Mouse (Mus musculus): Measurements from ENCODE around the gene Pcsk5. TPM values are rescaled to one million over a fixed set of nuclear protein-coding genes. Genes with fewer than 3 reads are reported as not detected.

Pcsk5 gene
- polyA plus RNA-seq, 1 experiment = not detected

GRCm38 (mm10) chr19:17732676-17733277, 104.7 kb downstream of the Pcsk5 start:
- H3ac ChIP-seq (ENCODE audit: control insufficient read depth, insufficient read length) = no peak overlapping the region
- H3K36me3 ChIP-seq (ENCODE audit: control insufficient read depth, insufficient read depth) = no peaks in the 10 kb centered on the region
- no peak for TF ChIP-seq SRF (IDR thresholded peaks at IDR 0.05; ENCODE audit: control insufficient read depth, insufficient read length, low read depth)
- TF ChIP-seq MAX (IDR thresholded peaks at IDR 0.05; ENCODE audit: low read depth) = no peak
- TF ChIP-seq USF1 (IDR thresholded peaks at IDR 0.05; ENCODE audit: low read depth) = no peak
- TF ChIP-seq TCF12 (IDR thresholded peaks at IDR 0.05; ENCODE audit: insufficient read depth, poor library complexity, severe bottlenecking) = no peak
- TF ChIP-seq TCF3 (IDR thresholded peaks at IDR 0.05; ENCODE audit: insufficient read length, low read depth) = no peak
- no peak for TF ChIP-seq MYOG (IDR thresholded peaks at IDR 0.05; ENCODE audit: control insufficient read depth in 1 of 3, insufficient read depth in 1 of 3, insufficient read length in 2 of 3, low read depth in 2 of 3)
- TF ChIP-seq E2F4 (IDR thresholded peaks at IDR 0.05; ENCODE audit: insufficient read depth) = no peak
- no peak overlapping the region for H3K4me2 ChIP-seq (ENCODE audit: low read depth)
- no peaks in the 10 kb centered on the region for H3K27me3 ChIP-seq (ENCODE audit: control insufficient read depth, insufficient read depth, insufficient read length)
- H3K79me2 ChIP-seq (ENCODE audit: control insufficient read depth, insufficient read depth) = no peaks in the 10 kb centered on the region
- H3K4me3 ChIP-seq = no peak overlapping the region

DNA sequence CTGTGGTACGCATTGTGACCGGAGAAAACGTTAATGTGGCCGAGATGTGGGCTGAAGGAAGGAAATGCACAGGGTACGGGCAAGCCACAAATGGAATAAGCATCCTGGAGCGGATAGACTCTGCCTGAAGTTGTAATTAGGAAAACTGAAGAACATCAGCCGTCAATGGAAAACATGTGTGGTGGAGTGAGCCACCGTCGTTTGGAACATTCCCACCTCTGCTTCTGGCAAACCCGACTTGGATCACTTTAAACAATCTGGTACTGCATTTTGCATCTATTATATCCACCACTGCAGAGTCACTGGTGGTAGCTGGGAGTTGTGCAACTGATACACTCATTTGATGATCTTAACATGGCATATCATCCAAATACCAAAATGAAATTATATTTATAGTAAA, 120.4 kb downstream of the Pcsk5 start:
- Histone ChIP-seq H3K27me3 (ENCODE audit: control insufficient read depth, insufficient read depth, insufficient read length) (no peaks in the 10 kb centered on the region), H3K79me2 (ENCODE audit: control insufficient read depth, insufficient read depth) (no peaks in the 10 kb centered on the region), H3K4me3 (no peak overlapping the region), H3ac (ENCODE audit: control insufficient read depth, insufficient read length) (no peak overlapping the region), H3K36me3 (ENCODE audit: control insufficient read depth, insufficient read depth) (no peaks in the 10 kb centered on the region), H3K4me2 (ENCODE audit: low read depth) (no peak overlapping the region)
- no peak for TF ChIP-seq E2F4 (IDR thresholded peaks at IDR 0.05; ENCODE audit: insufficient read depth)
- TF ChIP-seq CEBPB (IDR thresholded peaks at IDR 0.05; ENCODE audit: insufficient read depth, poor library complexity, severe bottlenecking) = no peak
- TF ChIP-seq POLR2AphosphoS2 (IDR thresholded peaks at IDR 0.05; ENCODE audit: insufficient read length, low read depth) = no peak
- TF ChIP-seq POLR2A (IDR thresholded peaks at IDR 0.05; ENCODE audit: insufficient read length, low read depth) = no peak
- TF ChIP-seq REST (IDR thresholded peaks at IDR 0.05; ENCODE audit: insufficient read depth, insufficient read length) = no peak
- no peak for TF ChIP-seq TCF12 (IDR thresholded peaks at IDR 0.05; ENCODE audit: insufficient read depth, poor library complexity, severe bottlenecking)
- TF ChIP-seq USF1 (IDR thresholded peaks at IDR 0.05; ENCODE audit: low read depth) = no peak
- TF ChIP-seq MAX (IDR thresholded peaks at IDR 0.05; ENCODE audit: low read depth) = no peak
- TF ChIP-seq MYOG (IDR thresholded peaks at IDR 0.05; ENCODE audit: control insufficient read depth in 1 of 3, insufficient read depth in 1 of 3, insufficient read length in 2 of 3, low read depth in 2 of 3) = no peak
- TF ChIP-seq SRF (IDR thresholded peaks at IDR 0.05; ENCODE audit: control insufficient read depth, insufficient read length, low read depth) = no peak
- TF ChIP-seq MYOD1 (IDR thresholded peaks at IDR 0.05; ENCODE audit: control insufficient read depth in 1 of 3, insufficient read length in 2 of 3, low read depth in 2 of 3) = no peak
- no peak for TF ChIP-seq TCF3 (IDR thresholded peaks at IDR 0.05; ENCODE audit: insufficient read length, low read depth)

DNA sequence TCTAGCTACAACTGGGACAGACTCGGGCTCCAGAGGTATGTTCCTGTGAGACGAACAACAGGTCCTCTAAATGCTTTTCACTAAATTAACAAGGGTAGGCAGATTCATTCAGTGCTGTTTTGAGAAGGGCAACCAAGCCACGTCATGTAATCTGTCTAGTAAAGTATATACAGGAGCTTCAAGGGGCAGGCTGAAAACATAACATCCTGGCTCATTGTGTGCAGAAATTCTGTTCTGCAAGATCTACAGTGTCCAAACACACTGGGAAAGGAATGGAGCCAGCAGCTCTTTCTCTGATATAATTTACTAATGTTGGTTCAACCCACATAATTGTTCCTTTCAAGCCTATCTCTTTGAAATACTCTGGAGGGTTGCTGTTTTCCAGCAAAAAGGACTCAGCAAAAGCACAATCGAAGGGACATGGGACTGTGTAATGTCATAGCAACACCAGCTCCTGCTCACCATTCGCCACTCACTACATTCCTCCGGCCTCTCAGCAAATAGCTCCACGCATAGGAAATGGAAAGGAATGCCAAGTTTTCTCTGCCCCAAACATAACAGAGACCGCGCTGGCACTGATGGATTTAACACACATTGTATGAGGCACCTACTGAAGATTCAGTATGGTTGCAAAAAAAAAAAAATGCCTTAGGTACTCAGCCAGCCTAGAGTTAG, 122.0 kb downstream of the Pcsk5 start:
- no peak overlapping the region for H3K4me2 ChIP-seq (ENCODE audit: low read depth)
- TF ChIP-seq REST (IDR thresholded peaks at IDR 0.05; ENCODE audit: insufficient read depth, insufficient read length) = no peak

DNA sequence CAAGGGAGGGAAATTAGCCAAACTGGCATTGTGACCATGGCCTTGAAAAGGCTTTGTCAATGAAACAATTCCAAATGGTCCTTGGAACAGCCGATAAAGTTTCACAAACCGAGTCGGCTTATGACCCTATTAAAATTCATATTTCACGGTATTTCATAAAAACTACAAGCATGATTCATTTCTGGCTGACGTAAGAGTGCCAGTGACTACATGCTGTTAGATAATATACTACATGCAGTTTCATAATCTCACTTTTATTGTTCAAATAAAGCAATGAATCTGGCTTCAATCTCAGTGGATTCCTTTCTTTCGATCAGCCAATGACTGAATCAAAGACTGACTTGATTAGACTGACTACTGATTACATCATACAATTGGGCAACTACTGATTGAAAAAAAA, 145.8 kb downstream of the Pcsk5 start:
- no peaks in the 10 kb centered on the region for H3K36me3 ChIP-seq (ENCODE audit: control insufficient read depth, insufficient read depth)
- TF ChIP-seq SRF (IDR thresholded peaks at IDR 0.05; ENCODE audit: control insufficient read depth, insufficient read length, low read depth) (no peak), REST (IDR thresholded peaks at IDR 0.05; ENCODE audit: insufficient read depth, insufficient read length) (no peak), CEBPB (IDR thresholded peaks at IDR 0.05; ENCODE audit: insufficient read depth, poor library complexity, severe bottlenecking) (no peak), MAX (IDR thresholded peaks at IDR 0.05; ENCODE audit: low read depth) (no peak), TCF12 (IDR thresholded peaks at IDR 0.05; ENCODE audit: insufficient read depth, poor library complexity, severe bottlenecking) (no peak), MYOG (IDR thresholded peaks at IDR 0.05; ENCODE audit: control insufficient read depth in 1 of 3, insufficient read depth in 1 of 3, insufficient read length in 2 of 3, low read depth in 2 of 3) (no peak), POLR2A (IDR thresholded peaks at IDR 0.05; ENCODE audit: insufficient read length, low read depth) (no peak)
- H3K27me3 ChIP-seq (ENCODE audit: control insufficient read depth, insufficient read depth, insufficient read length) = no peaks in the 10 kb centered on the region
- no peaks in the 10 kb centered on the region for H3K79me2 ChIP-seq (ENCODE audit: control insufficient read depth, insufficient read depth)
- H3ac ChIP-seq (ENCODE audit: control insufficient read depth, insufficient read length) = no peak overlapping the region
- no peak overlapping the region for H3K4me2 ChIP-seq (ENCODE audit: low read depth)
- no peak overlapping the region for H3K4me3 ChIP-seq

More for the DNA sequence above, 122.0 kb downstream of the Pcsk5 start:
- no peaks in the 10 kb centered on the region for H3K27me3 ChIP-seq (ENCODE audit: control insufficient read depth, insufficient read depth, insufficient read length)
- no peak overlapping the region for H3ac ChIP-seq (ENCODE audit: control insufficient read depth, insufficient read length)
- H3K4me3 ChIP-seq = no peak overlapping the region
- no peaks in the 10 kb centered on the region for H3K79me2 ChIP-seq (ENCODE audit: control insufficient read depth, insufficient read depth)
- H3K36me3 ChIP-seq (ENCODE audit: control insufficient read depth, insufficient read depth) = no peaks in the 10 kb centered on the region

- H3K27me3 ChIP-seq (ENCODE audit: control insufficient read depth, insufficient read depth, insufficient read length) = no peaks in the 10 kb centered on the region
- no peak overlapping the region for H3ac ChIP-seq (ENCODE audit: control insufficient read depth, insufficient read length)
- TF ChIP-seq E2F4 (IDR thresholded peaks at IDR 0.05; ENCODE audit: insufficient read depth) (no peak), CEBPB (IDR thresholded peaks at IDR 0.05; ENCODE audit: insufficient read depth, poor library complexity, severe bottlenecking) (no peak)
- H3K4me2 ChIP-seq (ENCODE audit: low read depth) = no peak overlapping the region
- no peak overlapping the region for H3K4me3 ChIP-seq
- no peaks in the 10 kb centered on the region for H3K36me3 ChIP-seq (ENCODE audit: control insufficient read depth, insufficient read depth)
- no peaks in the 10 kb centered on the region for H3K79me2 ChIP-seq (ENCODE audit: control insufficient read depth, insufficient read depth)
Measured at GRCm38 (mm10) chr19:17678371-17678770, 159.1 kb downstream of the Pcsk5 start.

Measured in myocyte (in vitro differentiated cells).